Mouse (Mus musculus) lung, adult 2 months (tissue): ENCODE data around the gene Gm10160.

Experiments
- CTCF ChIP-seq: fragments of 200-500 bp; IDR thresholded peaks from 2 replicates; pipeline ENCODE4 v1.5.1; 2011; ENCODE audit warnings: mild to moderate bottlenecking, low read length, control low read depth; ENCODE audit not compliant: insufficient read depth
- POLR2A ChIP-seq: fragments of 200-500 bp; IDR thresholded peaks from 2 replicates; pipeline ENCODE4 v1.6.1; 2011; ENCODE audit warnings: low read depth, mild to moderate bottlenecking, control low read depth, low read length, borderline replicate concordance; ENCODE audit errors: extremely low read depth

DNA sequence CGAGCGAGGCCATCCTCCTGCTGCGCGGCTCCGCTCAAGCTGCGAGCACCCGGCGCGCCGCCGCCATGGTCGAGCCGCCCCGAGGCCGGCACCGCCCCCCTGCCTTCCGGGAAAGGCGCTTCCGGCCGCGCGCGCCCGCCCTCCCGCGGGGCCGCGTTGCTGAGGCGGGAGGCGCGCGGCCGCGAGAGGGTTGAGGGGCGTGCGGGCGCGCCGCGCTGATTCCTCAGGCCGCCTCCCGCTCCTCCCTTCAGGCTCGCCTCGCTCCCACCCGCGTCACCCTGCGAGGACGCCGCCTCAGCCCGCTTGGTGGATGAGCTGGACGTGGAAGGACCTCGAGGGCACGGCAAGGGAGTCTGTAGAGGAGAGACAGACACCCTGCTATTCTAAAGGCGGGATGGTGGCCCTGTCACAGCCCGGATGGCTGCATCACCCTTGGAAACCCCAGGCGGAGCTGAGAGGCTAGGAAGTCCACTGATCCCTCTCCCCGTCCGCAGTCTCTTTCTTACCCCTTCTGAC is 26.2 kb downstream of the Gm10160 start, which contains the start of gene Btbd1:
- no peak for TF ChIP-seq CTCF
- TF ChIP-seq POLR2A = peak; percentile 61; the same call in 1 of the 2 replicates
